Mouse (Mus musculus) large intestine, adult 2 months (tissue): Measurements from ENCODE around the gene Stat4. TPM values are rescaled to one million over a fixed set of nuclear protein-coding genes. Genes with fewer than 3 reads are reported as not detected.
"Not testable (repeated sequence)": the region's sequence is repeated elsewhere in the genome, so short reads cannot be mapped to it uniquely, and the experiment has no call there.

Source experiments
- DNase-seq: peaks from one replicate; pipeline ENCODE4 v3.0.0-alpha.2; 2012; ENCODE audit warnings: low read depth, low spot score
- WGBS: fragments of 180-500 bp; shearing (Covaris S2); methylation state at CpG from one replicate; pipeline ENCODE4 v1.1.7; 2018; 5-methylcytosine and 5-hydroxymethylcytosine counted together
- polyA plus RNA-seq: library from polyadenylated mRNA; depleted of rRNA; stranded (reverse); fragments of >200 nt; gene quantifications from 2 replicates; pipeline ENCODE4 v1.2.3, GENCODE M21; 2012

The Stat4 gene
- polyA plus RNA-seq, 1 experiment, result 1.4 TPM

DNA sequence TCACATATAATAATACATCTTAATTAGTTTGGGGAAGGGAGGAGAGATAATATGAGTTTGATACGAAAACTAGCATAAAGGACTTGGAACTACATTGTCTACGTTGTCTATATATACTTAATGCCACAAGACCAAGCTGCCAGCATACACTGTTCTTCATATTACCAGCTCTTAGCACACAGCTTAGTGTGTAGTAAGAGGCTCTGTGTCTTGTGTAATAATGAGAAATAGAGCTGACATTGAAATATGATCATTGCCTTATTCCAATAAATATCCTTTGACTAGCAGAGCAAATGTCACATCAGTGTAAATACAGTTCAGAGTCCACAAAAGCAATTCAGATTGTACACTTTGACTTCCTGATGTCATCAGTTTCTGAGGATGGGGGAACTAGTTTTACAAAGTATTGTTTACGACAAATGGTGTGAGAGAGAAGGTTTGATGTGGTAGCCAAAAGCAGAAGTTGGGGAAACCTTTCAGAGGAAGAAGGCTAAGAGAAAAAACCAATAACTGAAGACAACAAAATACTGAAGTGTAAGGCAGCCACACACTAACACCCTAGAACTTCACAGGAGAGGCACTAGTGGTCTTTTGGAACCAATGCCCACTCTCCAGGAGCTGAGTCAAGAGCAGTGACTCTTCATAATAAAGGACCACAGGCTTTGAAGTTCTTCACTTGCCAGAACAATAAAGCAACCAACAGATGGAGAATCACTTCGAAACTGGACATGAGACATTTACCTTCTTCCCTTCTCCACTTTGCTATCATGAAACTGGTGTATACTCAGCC, 35.2 kb downstream of the Stat4 start:
- no peak for DNase-seq
- 71% methylated on average over 4 of the region's 4 CpGs for WGBS

DNA sequence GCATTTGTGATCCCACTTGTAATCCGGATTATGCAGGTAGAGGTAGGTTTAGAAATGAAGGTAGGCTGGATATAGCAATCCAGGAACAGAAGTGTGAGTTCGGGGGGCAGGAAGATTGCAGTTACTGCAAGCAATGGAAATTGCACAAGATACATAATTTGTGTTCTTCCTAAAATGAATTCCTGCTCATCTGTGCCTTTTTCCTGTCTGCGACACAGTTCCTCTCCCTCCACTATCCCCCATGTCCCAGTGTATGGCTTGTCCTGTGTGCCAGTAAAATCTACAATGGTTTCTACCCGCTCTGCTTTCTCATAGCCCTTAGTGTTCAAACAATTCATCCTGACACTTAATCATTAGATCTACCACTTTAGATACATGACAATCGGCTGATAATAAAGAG, 41.7 kb downstream of the Stat4 start:
- WGBS, result 89% methylated on average over 5 of the region's 5 CpGs
- no peak for DNase-seq

DNA sequence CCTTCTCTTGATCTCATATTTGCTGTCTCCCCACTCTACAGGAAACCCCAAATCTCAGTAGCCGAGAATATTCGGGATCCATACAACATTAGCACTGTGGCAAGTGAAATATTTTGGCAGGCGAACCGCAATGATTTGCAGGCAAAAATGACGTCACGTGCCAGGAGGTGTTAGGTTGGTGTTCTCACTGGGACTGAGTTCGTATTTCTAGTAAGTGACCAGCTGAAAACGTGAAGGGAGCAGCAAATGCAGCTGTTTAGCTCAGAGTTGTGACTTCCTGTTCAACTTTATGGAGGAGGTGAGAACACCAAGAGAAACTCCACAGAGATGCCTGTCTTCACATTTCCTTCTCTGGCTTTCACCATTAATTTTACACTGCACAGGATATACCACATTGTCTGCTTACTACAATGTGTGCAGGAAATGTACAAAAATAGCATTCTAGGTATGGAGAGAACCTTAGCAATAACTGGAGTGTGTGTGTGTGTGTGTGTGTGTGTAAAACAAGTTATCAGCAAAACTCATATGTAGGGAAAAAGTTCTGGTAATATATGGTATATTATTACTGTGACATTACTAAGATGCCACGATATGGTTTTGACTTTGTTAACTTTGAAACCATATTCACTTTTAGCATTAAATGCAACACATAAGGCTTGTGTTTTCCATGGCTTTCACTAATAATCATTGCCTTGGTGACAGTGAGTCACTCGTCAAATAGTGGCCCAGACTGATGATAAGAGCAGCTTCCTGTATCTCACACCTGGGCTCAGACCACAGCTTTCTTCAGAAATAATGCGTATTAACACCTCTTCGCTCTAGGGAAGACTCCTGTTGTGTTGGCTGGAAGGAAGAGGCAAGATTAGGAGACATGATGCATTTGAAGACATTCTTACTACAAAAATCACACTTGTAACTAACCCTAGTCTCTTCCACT, 48.1 kb downstream of the Stat4 start:
- 74% methylated on average over 12 of the region's 12 CpGs for WGBS
- DNase-seq, result no peak

DNA sequence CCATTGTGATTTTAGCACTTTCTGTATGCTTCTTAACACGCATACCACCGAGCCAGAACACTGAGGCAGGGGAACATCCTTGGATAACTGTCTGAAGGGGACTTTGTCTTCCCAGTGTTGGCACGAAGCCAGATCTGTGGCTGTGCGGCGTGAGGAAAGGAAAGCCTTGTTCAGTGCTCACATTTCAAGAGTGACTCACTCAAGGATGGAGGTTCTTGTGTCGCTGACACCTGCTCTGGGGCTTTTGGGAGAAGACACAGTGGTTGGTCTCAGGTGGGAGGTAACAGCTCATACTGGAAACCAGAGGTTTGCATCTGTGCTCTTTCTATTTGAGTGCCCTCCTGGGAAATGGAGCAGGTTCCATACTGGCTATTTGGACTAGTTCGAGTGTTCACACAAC, 52.2 kb downstream of the Stat4 start:
- 33% methylated on average over 7 of the region's 7 CpGs for WGBS
- no peak for DNase-seq

DNA sequence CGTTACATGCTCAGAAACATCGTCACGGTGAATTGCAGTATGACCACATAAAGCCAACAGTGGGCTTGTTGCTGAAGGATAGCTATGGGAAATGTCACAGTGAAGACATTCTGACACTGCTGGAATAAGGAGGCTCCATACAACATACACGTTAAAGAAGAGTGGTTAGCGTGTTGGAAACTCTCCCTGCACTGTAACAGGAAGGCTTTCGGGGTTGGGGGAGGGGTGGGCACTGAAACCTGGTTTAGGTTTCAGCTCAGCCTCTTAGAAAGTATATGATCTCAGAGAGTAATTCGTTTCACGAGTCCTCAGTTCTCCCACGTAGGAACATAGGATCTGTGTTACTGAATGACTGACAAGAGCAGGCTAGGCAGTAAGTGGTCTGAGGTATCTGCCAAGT, 52.7 kb downstream of the Stat4 start:
- WGBS, result 79% methylated on average over 9 of the region's 9 CpGs
- DNase-seq, result no peak

DNA sequence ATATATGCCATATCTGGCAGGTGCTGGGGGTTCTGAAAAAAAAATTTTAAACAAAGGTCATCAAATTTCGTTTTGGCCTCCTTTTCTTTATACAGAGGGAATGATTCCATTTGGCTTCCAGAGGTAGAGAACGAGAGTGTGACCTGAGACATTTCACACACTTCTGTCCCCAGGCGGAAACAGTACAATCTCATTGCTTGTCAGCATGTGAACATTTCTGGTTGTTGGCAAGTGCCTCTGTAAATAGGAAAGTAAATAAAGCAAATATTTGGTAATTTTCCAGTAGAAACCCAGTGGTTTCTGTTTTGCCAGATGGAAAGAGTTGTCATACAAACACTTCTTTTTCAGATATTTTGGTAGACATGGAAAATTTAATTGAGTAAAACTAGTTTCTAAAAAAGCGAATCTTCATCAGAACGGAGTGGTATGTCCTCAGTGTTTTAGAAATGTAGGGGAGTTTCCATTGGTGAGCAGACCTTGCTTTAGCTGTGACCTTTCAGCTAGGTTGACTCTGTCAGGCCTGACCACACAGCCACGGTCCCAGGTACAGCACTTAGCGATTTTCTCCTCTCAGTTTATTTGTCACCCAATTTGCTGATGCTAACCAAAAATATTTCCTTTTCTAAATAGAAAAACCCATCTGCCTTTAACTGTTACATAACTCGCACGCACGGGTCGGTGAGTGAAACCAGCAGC, 53.6 kb downstream of the Stat4 start:
- 69% methylated on average over 11 of the region's 11 CpGs for WGBS
- DNase-seq, result no peak

DNA sequence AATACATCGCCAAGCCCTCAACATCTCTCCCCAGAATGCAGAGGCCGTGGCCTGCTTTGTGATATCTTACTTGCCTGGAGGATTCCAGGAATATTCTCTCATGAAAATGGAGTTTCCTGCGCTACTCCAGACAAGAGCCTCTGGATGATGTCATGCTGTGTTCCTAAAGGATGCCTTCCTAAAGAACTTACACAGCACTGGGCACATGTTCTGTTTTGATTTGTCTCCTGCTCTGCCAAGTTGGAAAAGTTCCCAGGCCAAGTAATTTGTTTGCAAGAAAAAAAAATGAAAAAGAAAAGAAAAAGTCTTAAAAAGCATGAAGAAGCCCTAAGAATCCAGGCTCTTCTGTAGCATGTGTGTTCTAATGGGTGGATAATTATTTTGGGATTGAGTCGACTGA, 56.2 kb downstream of the Stat4 start:
- no peak for DNase-seq
- WGBS, result 81% methylated on average over 4 of the region's 4 CpGs

DNA sequence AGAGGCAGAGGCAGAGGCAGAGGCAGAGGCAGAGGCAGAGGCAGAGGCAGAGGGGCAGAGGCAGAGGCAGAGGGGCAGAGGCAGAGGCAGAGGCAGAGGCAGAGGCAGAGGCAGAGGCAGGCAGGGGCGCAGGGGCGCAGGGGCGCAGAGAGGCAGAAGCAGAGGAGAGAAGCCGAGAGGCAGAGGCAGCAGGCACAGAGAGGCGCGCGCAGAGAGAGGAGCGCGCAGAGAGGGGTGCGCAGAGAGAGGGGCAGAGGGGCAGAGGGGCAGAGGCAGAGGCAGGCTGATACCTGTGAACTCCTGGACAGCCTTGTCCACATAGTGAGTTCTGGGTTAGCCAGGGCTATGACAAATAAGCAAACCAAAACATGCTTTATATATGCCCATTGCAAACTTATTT, 59.9 kb downstream of the Stat4 start:
- not testable (repeated sequence) for DNase-seq
- 94% methylated on average over 10 of the region's 10 CpGs for WGBS

DNA sequence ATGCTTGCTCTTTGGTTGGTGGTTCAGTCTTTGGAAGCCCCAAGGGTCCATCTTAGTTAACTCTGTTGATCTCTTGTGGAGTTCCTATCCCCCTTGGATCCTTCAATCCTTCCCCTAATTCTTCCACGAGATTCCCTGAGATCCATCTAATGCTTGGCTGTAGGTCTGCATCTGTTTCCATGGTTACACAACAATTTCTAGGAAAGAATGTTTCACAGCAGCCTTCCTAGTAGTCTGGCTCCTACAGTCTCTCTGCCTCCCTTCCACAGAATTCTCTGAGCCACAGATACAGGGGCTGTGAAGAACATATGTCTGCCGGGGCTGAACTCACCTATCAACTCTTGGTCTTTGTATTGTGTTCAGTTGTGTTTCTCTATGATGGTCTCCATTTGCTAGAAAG, 61.8 kb downstream of the Stat4 start:
- DNase-seq, result no peak
- WGBS, result 78% methylated on average over 2 of the region's 2 CpGs

DNA sequence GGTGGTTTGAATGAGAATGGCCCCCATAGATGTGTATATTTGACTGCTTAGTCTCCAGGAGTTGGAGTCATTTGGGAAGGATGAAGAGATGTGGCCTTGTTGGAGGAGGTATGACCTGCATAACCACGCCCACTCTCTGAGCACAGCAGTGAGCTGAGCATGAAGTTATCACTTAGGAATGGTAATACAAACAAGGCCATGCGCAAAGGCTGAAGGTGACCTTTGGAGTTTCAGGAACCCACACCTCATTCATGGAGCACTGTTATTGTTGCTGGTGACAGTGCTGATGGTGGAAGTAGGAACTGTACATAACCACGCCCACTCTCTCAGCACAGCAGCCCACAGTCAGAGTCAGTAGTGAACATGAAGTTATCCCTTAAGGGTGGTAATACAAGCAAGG, 62.9 kb downstream of the Stat4 start:
- DNase-seq, result no peak
- 65% methylated on average over 3 of the region's 3 CpGs for WGBS

DNA sequence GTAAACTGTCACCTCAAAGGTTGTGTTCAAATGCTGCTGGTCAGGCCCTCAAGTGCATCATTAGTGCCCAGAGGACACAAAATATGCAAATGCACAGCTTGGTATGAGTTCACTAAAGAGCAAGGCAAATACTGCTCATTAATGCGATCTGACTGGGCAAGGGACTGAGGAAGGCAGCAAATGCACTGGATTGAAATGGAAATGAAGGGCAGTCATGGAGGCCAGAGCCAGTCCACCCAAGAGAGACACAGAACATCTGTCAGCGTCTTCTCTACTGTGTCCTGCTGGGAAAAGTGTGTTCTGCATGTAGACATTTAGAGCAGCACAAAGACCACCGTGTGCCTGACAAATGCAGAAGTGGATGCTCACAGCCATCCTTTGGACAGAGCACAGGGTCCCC, 64.6 kb downstream of the Stat4 start:
- 83% methylated on average over 3 of the region's 3 CpGs for WGBS
- no peak for DNase-seq

DNA sequence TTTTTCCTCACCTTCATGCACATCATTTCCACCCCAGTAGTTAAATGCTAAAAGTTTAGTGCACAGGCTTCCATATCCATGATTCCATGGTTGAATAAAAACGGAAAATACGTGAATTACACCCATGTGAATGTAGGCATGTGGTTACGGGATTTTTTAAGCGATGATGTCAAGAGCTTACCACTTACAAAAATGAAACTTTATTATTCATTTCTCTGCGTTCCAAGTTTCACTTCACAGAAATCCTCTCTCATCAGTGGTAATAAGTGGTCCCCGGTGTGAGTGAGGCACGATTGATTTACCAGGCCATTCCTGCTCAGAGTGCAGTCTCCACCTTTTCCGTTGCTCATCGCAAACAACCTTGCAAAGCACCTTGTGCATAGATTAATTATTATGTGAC, 66.0 kb downstream of the Stat4 start:
- DNase-seq, result no peak
- 85% methylated on average over 9 of the region's 9 CpGs for WGBS

DNA sequence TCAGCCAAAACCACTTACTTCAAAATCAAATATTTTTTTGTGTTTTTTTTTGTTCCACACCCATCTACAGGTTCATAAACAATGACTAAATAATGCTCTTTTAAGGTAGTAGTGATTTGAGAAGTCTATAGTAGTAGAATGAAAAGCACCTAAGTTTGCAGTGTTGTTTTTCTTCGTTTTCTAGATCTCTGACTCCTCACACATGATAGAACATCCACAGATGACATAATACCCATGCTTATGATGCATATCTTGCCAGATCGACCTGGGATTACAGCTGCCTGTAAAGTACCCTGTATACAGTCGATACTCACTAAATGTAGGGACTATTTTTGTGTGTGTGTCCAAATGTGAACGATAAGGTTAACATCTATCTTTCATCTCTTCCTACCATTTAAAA, 69.0 kb downstream of the Stat4 start:
- DNase-seq, result no peak
- WGBS, result 77% methylated on average over 4 of the region's 4 CpGs

DNA sequence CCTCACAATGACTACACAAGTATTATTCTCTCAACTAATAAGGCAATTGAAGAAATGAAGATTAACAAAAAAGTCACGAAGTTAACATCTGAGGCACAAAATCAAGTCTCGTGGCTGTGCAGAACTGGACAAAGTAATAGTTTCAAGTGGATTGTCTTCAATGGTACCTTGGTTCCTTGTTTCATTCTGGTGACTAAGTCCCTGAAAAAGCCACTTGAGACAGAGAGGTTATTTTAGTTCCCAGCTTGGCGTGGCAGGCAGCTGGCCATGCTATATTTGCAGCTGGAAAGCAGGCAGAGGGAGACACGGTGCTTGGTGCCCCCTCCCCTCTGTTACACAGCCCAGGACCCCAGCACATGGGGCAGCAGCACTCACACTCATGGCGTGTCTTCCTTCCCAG, 70.2 kb downstream of the Stat4 start:
- no peak for DNase-seq
- 71% methylated on average over 5 of the region's 5 CpGs for WGBS

DNA sequence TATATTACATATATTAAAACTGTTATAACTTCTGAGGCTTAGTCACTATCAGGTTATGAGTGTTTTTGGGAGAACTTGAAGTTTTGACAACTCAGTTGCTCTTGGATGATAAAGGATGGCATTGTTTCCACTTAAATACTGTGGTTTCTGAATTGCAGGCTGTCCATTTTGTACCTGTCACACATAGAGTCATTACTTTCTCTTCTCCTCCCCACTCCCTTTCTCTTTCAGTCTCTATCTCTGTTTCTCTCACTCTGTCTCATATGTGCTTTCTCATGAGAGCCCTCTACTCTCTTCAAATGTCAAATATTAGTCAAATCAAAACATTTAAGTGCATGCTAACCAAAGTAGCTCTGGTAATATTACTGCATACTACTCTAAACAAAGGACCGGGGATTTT, 79.3 kb downstream of the Stat4 start:
- no peak for DNase-seq
- 76% methylated on average over 1 of the region's 1 CpGs for WGBS

DNA sequence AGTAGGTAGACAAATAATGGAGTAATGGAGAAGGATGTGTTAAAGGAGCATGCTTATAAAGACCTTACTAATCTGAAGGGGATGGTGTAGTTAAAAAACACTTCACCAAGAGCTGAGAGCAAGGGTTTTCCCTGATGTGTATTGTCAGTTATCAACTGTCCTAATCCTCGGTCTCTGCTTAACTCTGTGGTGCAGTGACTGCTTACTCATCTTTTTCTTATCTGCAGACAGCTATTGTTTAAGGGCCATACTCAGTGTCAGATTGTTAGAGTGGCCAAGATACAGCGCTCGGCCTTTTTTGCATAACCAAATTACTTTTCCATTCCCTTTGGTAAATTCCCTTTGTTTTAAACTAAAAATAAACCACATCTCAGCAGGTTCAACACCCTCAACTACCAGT, 79.7 kb downstream of the Stat4 start:
- no peak for DNase-seq
- 71% methylated on average over 3 of the region's 3 CpGs for WGBS

DNA sequence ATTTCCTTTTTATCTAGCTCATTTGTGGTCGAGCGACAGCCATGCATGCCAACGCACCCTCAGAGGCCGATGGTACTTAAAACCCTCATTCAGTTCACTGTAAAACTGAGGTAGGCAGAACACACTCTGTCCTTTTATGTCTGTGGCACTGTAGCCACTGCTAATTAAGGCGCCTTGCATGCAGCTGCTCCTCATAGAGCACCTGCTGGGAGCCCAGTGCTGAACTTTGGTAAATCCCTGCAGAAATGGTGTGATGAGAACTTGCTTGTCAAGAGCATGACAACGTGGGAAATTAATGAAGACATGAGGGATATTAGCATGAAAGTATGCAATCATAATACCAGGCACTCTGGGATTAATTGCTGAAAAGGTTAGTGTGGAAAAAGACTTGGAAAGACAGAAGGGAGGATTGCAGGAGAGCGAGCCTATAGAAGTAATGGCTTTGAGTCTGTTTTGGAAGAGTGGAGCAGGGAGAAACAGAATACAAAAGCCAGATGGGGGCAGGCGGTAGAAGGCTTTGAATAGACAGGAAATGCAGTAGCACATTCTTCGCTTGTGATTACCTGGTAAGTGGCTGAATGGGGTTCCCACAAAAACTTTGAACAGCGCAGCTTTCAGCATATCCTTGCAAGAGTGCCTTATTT, 92.9 kb downstream of the Stat4 start:
- 50% methylated on average over 10 of the region's 10 CpGs for WGBS
- no peak for DNase-seq

DNA sequence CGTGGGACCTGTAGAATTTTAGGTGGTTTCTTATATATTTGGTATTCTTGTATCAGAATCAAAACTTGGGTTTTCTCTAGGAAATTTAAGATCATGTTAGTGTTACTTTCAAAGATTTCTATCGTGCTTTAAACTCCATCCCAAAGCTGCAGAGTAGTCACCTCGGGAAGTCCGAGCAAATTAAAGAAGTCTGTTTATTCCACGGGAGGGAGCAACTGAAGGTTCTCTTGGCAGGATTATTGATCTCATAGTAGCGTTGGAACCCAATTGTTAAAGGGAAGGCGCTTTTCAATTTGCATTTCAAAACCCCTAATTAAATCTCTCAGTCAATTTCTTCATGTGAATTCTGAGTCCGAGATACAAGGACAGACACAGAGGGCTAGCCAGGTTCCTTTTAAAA, 93.4 kb downstream of the Stat4 start:
- DNase-seq, result no peak
- 51% methylated on average over 8 of the region's 8 CpGs for WGBS

DNA sequence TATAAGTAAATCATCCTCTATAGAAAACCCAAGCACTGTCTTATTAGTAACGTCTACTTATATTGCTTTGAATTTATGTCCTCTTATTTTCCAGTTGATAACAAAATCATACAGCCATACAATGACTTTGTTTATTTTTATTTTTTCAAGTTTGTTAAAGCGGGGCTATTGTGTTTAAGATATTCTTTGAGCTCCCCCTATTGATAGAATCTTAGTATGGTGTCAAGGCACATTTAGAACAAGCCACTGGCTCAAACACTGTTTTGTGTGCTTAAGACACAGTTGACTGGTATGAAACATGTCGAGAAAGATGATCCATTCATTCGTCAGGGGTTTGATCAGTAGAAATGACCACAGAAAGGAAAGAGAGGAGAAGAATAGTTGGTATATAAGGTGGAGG, 99.3 kb downstream of the Stat4 start:
- WGBS, result 19% methylated on average over 4 of the region's 4 CpGs
- no peak for DNase-seq

DNA sequence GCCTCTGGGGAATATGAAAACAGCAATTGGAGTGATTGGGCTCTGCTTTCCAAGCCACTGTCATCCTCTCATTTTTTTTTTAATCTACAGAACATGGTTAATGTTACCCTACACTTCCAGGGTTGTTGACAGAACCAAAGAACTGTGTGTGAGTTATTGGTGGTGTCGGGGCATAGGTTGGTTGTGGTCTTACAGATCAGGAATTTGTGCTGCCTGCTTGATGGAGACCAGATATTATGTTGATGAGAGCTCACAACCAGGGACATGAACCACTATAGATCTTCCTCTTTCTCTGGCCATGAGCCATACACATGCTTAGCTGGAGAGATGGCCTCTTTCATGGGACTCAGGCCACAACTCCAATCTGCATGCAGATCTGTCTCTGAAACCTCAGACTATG, 100.2 kb downstream of the Stat4 start:
- no peak for DNase-seq
- 77% methylated on average over 1 of the region's 1 CpGs for WGBS
